Mouse (Mus musculus) bone marrow, adult 2 months (tissue): ENCODE data around the gene Ift27.

ENCODE experiments used
- CTCF ChIP-seq: fragments of 200-500 bp; IDR thresholded peaks from 2 replicates; pipeline ENCODE4 v1.5.1; 2011; ENCODE audit warnings: low read length, control low read depth; ENCODE audit not compliant: control insufficient read depth, insufficient read depth
- POLR2A ChIP-seq: fragments of 200-500 bp; IDR thresholded peaks from 2 replicates; pipeline ENCODE4 v1.6.1; 2011; ENCODE audit warnings: low read depth, mild to moderate bottlenecking, control low read depth, low read length, borderline replicate concordance; ENCODE audit not compliant: control insufficient read depth

DNA sequence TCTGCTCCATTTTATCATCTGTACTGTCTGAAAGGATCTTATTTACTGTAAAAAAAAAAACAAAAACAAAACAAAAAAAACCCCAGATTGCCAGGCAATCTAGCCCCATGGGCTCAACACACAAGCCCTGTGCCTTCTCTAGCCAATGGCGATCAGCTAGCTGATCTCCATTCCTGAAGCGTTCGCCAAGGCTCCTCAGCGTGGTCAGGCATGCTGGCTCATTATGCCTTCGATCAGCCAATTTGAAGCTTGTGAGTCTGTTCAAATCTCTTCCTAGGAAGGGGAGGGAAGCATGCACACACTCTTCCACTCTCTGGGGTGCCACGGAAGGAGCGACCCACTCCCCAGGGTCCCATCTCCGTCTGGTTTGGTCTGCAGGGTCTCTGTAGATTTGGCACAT lies 16.6 kb downstream of the Ift27 start:
- no peak for TF ChIP-seq CTCF
- no peak for TF ChIP-seq POLR2A
